Mouse (Mus musculus): Measurements from ENCODE around the gene Slc25a22. TPM values are rescaled to one million over a fixed set of nuclear protein-coding genes. Genes with fewer than 3 reads are reported as not detected.

Slc25a22 gene
- 45.5 and 51.0 TPM in 2 replicates for polyA plus RNA-seq (2012; rRNA removed)

DNA sequence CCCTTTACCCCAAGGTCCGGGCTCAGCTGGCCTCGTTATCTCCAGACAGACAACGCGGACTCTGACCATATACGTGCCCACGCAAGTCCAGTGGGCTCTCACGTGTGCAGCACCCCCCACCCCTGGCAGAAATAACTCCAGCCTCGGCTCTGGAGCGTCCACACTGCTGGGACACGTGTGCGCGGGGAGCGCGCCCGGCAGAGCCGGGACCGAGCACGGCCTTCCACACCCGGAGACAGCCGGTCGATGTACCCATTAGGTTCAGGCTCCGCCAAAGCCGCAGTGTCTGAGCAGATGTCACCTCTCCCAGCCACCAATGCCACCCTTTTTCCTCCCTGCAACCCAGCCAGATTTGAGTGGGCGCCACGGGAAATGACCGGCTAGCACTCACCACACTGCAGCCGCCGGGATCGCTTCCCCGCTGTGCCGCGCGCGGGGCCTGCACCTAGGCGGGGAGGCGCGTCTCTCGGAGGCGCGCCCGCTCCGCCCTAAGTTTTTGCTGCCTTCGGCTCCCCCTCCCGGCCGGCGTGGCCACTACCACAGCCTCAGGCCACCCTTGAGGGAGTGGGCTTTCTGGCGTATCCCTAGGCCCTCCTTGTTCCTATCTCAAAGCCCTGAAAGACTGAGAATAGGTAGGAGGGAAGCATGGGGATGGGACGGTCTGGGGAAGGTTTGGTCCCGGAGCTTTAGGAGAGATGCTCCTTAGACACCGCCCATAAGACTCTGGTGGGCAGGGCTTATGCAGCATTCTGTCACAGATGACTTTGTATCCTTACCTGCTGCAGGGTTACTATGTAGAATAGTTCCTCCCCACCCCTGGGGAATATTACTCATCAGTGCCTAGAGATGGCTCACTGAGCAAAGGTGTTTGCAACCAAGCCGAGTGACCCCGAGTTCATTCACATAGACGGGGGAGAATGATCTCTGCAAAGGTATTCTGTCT is at the start of gene Slc25a22:
Gene Slc25a22 (minus strand): TSS at position 715 of the 943 bp plus-strand sequence.
- 8% methylated on average over 53 of the region's 53 CpGs for WGBS
- Histone ChIP-seq H3K4me1 (ENCODE audit: control insufficient read depth, insufficient read depth, low read length) (peaks cover 40% of the 10 kb centered on the region), H3K4me3 (ENCODE audit: insufficient read depth, low read depth, low read length) (peak within 1 kb of the TSS; percentile 83), H3K36me3 (ENCODE audit: control insufficient read depth, insufficient read depth, low read length) (no peaks in the 10 kb centered on the region), H3K27me3 (replicated peaks; ENCODE audit: control insufficient read depth, insufficient read depth, low read length) (no peaks in the 10 kb centered on the region), H3K27ac (ENCODE audit: insufficient read depth, low read depth, low read length) (peak within 1 kb of the TSS; percentile 51)
- DNase-seq, result peak; percentile 83
- TF ChIP-seq POLR2A (IDR thresholded peaks at IDR 0.05; ENCODE audit: low read depth, low read length), result peak; percentile 8
- peak; percentile 57 for TF ChIP-seq CTCF (conservative IDR thresholded peaks at IDR 0.05; ENCODE audit: insufficient read depth, insufficient read length, low read depth, low read length)

DNA sequence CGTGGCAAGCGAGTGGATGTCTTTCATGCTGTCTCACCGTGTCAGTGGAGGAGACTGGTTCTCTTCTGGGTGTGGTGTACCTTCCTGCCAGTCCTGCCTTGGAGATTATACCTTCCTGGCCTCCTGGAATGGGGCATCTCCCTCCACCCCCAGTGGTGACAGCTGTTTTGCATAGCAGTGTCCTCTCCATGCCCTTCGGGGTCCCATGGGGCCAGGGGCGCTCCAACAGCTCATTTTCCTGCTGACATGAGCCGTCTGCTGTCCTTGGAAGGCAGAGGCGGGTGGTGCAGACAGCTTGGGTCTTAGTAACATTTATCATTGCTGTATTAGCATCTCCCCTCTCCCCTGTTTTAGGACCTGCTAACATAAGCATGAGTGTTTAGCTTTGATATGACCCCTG is 49.4 kb upstream of the Slc25a22 start:
- Histone ChIP-seq H3K4me3 (ENCODE audit: insufficient read depth, low read depth, low read length) (no peak overlapping the region), H3K27me3 (replicated peaks; ENCODE audit: control insufficient read depth, insufficient read depth, low read length) (no peaks in the 10 kb centered on the region), H3K27ac (ENCODE audit: insufficient read depth, low read depth, low read length) (no peak overlapping the region), H3K4me1 (ENCODE audit: control insufficient read depth, insufficient read depth, low read length) (peaks cover 8% of the 10 kb centered on the region; the same call in 1 of the 2 replicates), H3K36me3 (ENCODE audit: control insufficient read depth, insufficient read depth, low read length) (no peaks in the 10 kb centered on the region)
- DNase-seq, result no peak
- WGBS, result 77% methylated on average over 7 of the region's 7 CpGs
- TF ChIP-seq POLR2A (IDR thresholded peaks at IDR 0.05; ENCODE audit: low read depth, low read length), result no peak
- no peak for TF ChIP-seq CTCF (conservative IDR thresholded peaks at IDR 0.05; ENCODE audit: insufficient read depth, insufficient read length, low read depth, low read length)

DNA sequence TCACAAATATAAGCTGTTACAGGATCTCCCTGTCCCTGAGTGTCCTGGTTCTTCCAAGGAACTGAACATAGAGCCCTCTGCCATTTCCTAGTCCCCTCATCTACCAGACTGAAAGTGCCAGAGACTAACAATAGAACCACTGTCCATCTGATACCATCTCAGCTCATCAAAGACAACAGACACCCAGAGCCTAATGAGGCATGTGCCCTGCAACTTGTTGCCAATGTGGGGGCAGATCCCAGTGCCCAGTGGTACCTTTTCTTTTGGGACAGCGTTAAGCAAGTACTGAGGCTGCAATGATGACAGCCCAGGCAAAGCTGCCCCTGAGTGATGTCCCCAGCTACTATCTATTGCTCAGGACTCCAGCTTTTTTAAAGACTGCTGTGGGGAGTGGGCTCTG is 48.5 kb upstream of the Slc25a22 start:
- Histone ChIP-seq H3K36me3 (ENCODE audit: control insufficient read depth, insufficient read depth, low read length) (no peaks in the 10 kb centered on the region), H3K27ac (ENCODE audit: insufficient read depth, low read depth, low read length) (no peak overlapping the region), H3K4me3 (ENCODE audit: insufficient read depth, low read depth, low read length) (no peak overlapping the region), H3K27me3 (replicated peaks; ENCODE audit: control insufficient read depth, insufficient read depth, low read length) (no peaks in the 10 kb centered on the region), H3K4me1 (ENCODE audit: control insufficient read depth, insufficient read depth, low read length) (peaks cover 8% of the 10 kb centered on the region)
- DNase-seq, result no peak
- TF ChIP-seq POLR2A (IDR thresholded peaks at IDR 0.05; ENCODE audit: low read depth, low read length) (no peak), CTCF (conservative IDR thresholded peaks at IDR 0.05; ENCODE audit: insufficient read depth, insufficient read length, low read depth, low read length) (no peak)
- 66% methylated on average over 1 of the region's 1 CpGs for WGBS

DNA sequence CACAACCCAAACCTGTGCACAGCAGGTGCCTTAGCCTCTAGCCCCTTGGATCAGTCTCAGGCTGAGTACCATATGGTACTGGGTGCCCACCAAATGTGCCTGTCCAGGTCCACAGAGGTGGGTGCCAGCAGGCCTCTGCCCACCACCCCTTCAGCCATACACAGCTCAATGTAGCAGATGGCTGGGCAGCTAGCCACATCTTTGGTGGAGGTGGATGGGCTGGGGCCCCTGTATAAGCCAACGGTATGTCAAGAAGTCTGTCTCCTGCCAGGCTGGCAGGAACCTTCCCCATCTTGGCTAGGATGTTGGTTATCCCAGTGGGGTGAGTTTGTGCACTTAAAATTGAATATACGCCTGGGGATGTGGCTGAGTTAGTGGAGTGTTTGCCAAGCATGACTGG is 47.9 kb upstream of the Slc25a22 start:
- no peak for DNase-seq
- Histone ChIP-seq H3K27me3 (replicated peaks; ENCODE audit: control insufficient read depth, insufficient read depth, low read length) (no peaks in the 10 kb centered on the region), H3K27ac (ENCODE audit: insufficient read depth, low read depth, low read length) (no peak overlapping the region), H3K4me3 (ENCODE audit: insufficient read depth, low read depth, low read length) (no peak overlapping the region), H3K4me1 (ENCODE audit: control insufficient read depth, insufficient read depth, low read length) (peaks cover 11% of the 10 kb centered on the region), H3K36me3 (ENCODE audit: control insufficient read depth, insufficient read depth, low read length) (no peaks in the 10 kb centered on the region)
- no peak for TF ChIP-seq POLR2A (IDR thresholded peaks at IDR 0.05; ENCODE audit: low read depth, low read length)
- no peak for TF ChIP-seq CTCF (conservative IDR thresholded peaks at IDR 0.05; ENCODE audit: insufficient read depth, insufficient read length, low read depth, low read length)
- 91% methylated on average over 2 of the region's 2 CpGs for WGBS

DNA sequence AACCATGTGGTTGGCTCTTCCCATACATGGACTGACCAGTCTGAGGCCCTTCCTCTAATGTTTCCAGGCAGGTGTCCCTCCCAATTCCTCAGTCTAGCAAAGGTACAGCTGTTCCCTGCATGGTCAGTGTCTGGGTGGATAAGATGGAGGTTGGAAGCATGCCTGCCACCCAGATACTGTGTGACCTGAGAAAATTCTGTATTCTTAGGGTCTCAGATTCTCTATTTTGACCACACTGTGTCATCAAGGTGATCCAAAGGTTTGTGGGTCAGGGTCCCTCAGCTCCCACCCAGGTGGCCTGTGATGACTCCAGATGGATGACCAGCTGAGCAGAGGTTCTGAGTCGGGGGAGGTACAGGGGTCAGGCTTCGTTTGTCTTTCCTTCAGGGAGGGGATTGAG is 47.5 kb upstream of the Slc25a22 start:
- Histone ChIP-seq H3K36me3 (ENCODE audit: control insufficient read depth, insufficient read depth, low read length) (no peaks in the 10 kb centered on the region), H3K4me3 (ENCODE audit: insufficient read depth, low read depth, low read length) (no peak overlapping the region), H3K27me3 (replicated peaks; ENCODE audit: control insufficient read depth, insufficient read depth, low read length) (no peaks in the 10 kb centered on the region), H3K27ac (ENCODE audit: insufficient read depth, low read depth, low read length) (no peak overlapping the region), H3K4me1 (ENCODE audit: control insufficient read depth, insufficient read depth, low read length) (peaks cover 11% of the 10 kb centered on the region)
- TF ChIP-seq CTCF (conservative IDR thresholded peaks at IDR 0.05; ENCODE audit: insufficient read depth, insufficient read length, low read depth, low read length), result no peak
- no peak for TF ChIP-seq POLR2A (IDR thresholded peaks at IDR 0.05; ENCODE audit: low read depth, low read length)
- no peak for DNase-seq
- WGBS, result 85% methylated on average over 2 of the region's 2 CpGs

DNA sequence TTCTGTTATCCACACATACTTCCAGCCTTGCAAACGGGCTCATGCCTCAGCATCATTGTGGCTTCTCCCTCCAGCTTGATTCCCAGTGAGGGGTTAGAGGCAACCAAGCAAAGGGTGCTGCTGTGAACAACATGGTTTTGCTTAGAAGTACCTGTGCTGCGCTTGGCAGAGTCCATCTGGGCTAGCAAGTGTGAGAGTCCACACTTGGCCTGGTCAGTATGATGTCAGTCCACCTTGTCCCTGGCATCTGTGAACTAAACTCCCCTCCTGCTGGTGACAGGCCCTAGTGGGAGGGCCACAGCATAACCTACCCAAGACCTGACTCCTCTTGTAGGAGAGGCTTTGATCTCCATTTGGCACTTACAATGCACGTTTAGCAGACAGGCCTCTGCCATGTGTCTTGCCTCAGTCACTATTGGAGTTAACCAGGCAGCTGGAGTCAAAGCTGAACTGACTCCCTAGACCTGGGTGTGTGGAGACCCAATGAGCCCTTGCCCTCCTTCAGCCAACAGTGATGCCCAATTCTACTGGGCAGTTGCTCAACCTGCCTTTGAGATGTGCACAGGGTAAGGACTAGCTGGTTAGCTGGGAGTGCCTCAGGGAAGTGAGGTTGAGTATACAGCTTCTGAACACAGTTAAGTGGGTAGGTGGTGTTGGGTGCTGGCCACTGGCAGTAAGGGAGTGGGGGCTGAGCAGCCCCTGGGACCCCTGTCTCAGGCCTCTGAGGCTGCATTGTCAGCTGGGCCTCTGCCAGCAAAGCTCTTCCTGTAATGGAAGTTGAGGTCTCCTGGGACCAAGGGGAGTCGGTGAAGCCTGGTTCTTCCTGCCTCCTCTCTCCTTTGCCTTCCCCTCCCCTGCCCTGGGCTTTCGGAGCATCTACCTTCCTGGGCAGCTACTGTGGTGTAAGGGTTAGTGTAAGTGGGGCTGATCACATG is 46.8 kb upstream of the Slc25a22 start:
- H3K36me3 ChIP-seq (ENCODE audit: control insufficient read depth, insufficient read depth, low read length), result no peaks in the 10 kb centered on the region
- 80% methylated on average over 5 of the region's 5 CpGs for WGBS
- no peak overlapping the region for H3K27ac ChIP-seq (ENCODE audit: insufficient read depth, low read depth, low read length)
- peaks cover 11% of the 10 kb centered on the region for H3K4me1 ChIP-seq (ENCODE audit: control insufficient read depth, insufficient read depth, low read length)
- no peak for DNase-seq
- H3K4me3 ChIP-seq (ENCODE audit: insufficient read depth, low read depth, low read length), result no peak overlapping the region
- H3K27me3 ChIP-seq (replicated peaks; ENCODE audit: control insufficient read depth, insufficient read depth, low read length), result no peaks in the 10 kb centered on the region
- TF ChIP-seq CTCF (conservative IDR thresholded peaks at IDR 0.05; ENCODE audit: insufficient read depth, insufficient read length, low read depth, low read length) (no peak), POLR2A (IDR thresholded peaks at IDR 0.05; ENCODE audit: low read depth, low read length) (no peak)

Data from kidney, adult 2 months (tissue).